Mouse (Mus musculus): ENCODE measurements around the gene Dlx5. TPM values are rescaled to one million over a fixed set of nuclear protein-coding genes. Genes with fewer than 3 reads are reported as not detected.

Dlx5 gene
- total RNA-seq, 4 experiments from 2014 or later: 0.21 to 0.48 (median 0.34) TPM; not detected in 1

- no peak for DNase-seq
Measured at GRCm38 (mm10) chr6:6859111-6859949, 22.6 kb downstream of the Dlx5 start.

DNA sequence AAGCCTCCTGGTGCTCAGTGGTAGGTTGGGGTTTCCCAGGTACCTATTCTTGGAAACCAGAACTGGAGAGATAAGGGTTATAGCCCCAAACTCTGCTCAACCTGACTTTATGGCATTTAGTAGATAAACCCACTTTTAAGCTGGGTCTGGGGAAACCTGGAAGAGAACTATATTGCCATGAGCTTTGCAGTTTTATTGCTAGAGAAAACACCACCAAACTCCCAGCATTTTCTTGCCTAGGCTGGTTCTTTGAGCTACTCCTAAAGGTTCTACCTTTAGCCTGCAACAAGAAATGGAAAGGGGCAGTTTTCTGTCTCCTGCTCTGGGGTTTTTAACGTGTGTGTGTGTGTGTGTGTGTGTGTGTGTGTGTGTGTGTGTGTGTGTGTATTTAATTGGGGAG is 23.3 kb downstream of the Dlx5 start:
- no peak for DNase-seq

GRCm38 (mm10) chr6:6857766-6858165 is 24.1 kb downstream of the Dlx5 start:
- no peak for DNase-seq

DNA sequence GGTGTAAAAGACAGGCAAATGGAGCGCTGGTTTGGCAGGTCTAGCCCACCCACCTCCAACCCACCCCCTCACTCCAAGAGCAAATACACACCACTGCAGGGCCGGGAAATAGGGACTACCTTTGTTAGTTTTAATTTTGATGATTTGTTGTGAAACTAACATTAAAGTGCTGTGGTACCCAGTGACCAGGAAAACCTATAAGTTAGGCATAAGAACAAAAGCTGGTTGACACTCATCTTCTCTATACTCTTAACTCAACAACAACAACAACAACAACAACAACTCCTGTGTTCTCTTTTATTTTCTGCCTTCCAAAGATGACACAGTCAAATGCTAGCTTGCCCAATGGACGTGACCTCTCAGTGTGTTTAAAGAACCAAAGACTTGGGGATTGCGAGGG is 25.0 kb downstream of the Dlx5 start:
- no peak for DNase-seq

GRCm38 (mm10) chr6:6856316-6856715 is 25.6 kb downstream of the Dlx5 start:
- no peak for DNase-seq

GRCm38 (mm10) chr6:6855746-6856185 is 26.1 kb downstream of the Dlx5 start:
- DNase-seq: no peak

DNA sequence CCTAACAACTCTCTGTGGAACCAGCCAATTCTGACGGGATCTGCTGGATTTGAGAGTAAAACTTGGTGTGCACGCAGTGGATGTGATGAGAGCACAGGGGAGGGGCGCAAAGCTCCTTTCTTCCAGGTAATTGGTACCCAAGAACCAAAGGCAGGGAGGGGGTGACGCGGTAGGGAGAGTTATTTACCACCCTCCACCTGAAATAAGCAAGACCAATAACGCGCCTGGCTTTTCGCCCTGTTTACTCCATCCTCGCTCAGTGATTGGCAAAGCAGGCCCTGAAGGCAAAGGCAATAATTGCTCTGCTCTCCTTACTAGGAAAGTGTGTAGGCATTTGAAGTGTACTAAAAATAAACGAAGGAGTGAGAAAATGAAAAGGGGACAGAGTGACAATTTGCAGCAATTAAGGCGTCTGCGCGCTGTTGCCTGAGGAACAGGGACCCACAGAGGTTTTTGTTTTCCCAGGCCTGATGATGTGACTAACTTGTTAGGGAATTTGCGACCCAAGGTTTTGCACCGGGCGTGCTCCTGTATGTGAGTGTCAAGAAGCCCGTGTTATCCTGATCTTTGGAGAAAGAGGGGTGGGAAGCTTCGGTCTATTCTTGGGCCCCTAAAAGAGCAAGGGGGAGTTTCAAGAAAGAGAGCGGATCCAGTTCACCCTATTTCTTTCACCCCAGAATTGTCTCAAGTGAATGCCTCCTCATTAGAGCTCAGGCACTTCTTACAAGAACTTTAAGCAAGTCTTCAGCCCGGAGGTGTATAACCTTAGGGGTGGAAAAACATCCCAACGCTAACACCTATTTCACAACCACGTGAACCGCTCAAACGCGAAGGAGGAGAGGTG is 26.8 kb downstream of the Dlx5 start:
- DNase-seq: no peak

- DNase-seq: no peak
Measured at GRCm38 (mm10) chr6:6854176-6854575, 27.7 kb downstream of the Dlx5 start.

DNA sequence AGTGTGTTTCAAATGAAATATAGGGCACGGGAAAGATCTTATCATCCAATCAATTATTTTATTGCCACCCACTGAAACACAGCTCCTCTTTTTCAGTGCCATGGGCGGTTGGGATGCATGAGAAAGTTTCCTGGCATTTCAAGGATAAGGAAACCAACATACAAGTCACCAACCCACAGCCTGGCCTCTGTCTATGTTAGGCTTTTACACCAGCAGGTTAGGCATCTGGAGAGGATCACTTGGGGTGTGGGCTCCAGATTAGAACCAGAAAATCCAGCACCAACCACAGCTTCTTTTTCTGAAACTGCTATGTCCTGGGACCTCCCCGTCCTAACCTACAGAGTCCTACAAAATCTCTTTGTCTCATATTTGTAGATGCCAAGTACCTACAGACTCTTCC is 28.9 kb downstream of the Dlx5 start:
- no peak for DNase-seq

DNA sequence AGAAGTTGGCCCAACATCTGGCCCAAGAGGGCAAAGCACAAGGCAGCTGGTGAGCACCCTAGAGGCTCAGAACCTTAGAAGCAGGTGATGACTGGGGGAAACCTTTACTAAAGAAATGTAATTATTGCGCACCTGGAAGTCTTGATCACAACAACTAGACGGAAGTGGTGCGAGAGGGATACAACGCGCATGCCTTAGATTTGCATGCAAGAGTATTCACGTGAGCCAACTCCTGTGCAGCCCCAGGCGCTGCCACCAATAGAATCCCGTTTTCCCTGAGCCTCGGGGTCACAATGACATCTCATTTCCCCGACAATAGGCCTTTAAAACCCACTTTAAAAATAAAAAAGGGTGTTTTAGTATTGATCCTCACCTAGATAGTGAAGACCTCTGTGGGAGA is 30.7 kb downstream of the Dlx5 start:
- DNase-seq: no peak

GRCm38 (mm10) chr6:6850324-6851060 is 31.4 kb downstream of the Dlx5 start:
- DNase-seq: no peak

GRCm38 (mm10) chr6:6849744-6850143 is 32.1 kb downstream of the Dlx5 start:
- DNase-seq: no peak

DNA sequence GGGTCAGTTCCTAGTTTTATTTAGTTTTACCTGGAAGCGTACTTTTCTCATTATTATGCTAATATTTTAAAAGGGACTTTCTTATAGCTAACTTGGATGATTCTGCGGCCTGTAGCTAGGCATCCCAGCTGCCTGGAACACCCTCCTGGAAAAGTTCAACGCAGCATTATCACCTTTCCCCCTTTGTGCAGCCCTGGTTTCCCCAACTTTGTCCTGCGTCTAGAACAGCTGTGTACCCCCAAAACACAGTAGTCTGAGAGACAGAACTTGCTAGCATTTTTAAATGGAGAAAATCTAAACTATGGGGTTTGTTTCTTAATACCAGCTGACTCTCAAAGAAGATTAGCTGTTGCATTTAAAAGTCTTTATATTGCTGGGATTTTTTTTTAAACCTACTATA is 33.3 kb downstream of the Dlx5 start:
- no peak for DNase-seq

GRCm38 (mm10) chr6:6833301-6833700 is 48.6 kb downstream of the Dlx5 start:
- DNase-seq: no peak

GRCm38 (mm10) chr6:6830446-6830845 is 51.4 kb downstream of the Dlx5 start:
- no peak for DNase-seq

Other genes starting within 250 kb of the Dlx5 start
- under 1 TPM in 1 of 4 experiments, not detected in 3; 0.67 TPM for gene Dlx6, start 18.8 kb downstream of the Dlx5 start, total RNA-seq (2022)
- 1 to 10 TPM; 4.4 to 6.2 (median 5.3) TPM for gene Sdhaf3, start 73.9 kb upstream of the Dlx5 start, total RNA-seq (2022)